Mouse (Mus musculus) small intestine, adult 2 months (tissue): Measurements from ENCODE around the gene Pth1r.

ENCODE experiments used
- CTCF ChIP-seq: fragments of 200-500 bp; IDR thresholded peaks from 2 replicates; pipeline ENCODE4 v1.5.1; 2012; ENCODE audit warnings: low read depth, mild to moderate bottlenecking, control low read depth, inconsistent platforms, low read length, moderate library complexity, mixed read lengths; ENCODE audit not compliant: insufficient replicate concordance, insufficient read length; ENCODE audit errors: extremely low read depth
- POLR2A ChIP-seq: fragments of 200-500 bp; IDR thresholded peaks from 2 replicates; pipeline ENCODE4 v1.6.1; 2012; ENCODE audit warnings: low read depth, mild to moderate bottlenecking, control low read depth, inconsistent platforms, low read length, moderate library complexity

DNA sequence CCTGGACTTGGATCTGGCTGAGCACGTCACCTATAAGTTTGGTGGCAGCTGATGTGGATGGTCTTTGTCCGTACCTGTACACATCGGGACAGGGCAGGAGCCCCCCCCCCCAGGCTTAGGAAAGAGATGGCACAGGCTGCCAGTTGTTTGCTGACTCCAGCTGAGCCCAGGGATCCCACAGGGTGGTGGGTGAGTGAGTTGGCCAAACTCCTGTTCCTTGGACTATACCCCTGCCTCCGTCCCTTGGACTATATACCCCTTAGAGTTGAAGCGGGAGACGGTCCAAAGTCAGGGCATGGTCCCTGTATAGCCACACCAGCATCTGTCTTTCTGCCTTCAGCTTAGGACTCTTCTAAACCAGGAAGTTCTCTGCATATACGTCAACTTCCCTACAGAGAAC lies 7.0 kb downstream of the Pth1r start:
- TF ChIP-seq POLR2A (no peak), CTCF (no peak)
